Mouse (Mus musculus): ENCODE results near the gene Gm5938.

Gene Gm5938

DNA sequence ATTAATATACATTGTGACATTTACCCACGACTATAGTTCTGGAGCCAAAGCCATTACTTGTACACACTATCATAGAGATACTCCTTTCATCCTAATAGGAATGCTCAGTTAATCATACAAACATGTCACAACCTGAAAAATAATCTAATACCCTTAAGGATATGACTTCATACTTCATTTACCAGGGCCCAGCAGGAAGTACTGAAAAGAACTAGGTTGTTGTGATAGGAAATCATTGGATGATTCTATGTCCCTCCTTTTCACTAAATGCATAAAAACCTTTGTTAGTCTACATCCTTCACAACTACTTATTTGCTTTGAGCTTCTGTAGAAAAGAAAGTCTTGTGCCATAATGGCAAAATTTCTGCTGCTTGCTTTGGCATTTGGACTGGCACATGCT, at the start of gene Gm5938:
TSS of gene Gm5938 (plus strand) at position 301 of the 400 bp plus-strand sequence.
- DNase-seq: no peak

DNA sequence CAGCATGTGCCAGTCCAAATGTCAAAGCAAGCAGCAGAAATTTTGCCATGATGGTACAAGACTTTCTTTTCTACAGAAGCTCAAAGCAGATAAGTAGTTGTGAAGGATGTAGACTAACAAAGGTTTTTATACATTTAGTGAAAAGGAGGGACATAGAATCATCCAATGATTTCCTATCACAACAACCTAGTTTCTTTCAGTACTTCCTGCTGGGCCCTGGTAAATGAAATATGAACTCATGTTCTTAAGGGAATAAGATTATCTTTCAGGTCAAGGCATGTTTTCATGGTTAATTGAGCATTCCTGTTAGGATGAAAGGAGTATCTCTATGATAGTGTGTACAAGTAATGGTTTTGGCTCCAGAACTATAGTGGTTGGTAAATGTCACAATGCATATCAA, 34.0 kb upstream of the Gm5938 start, which contains the start of gene Obp1a:
TSS of gene Obp1a (minus strand) at position 101 of the 400 bp plus-strand sequence.
- DNase-seq: no peak
